Mouse (Mus musculus) spleen, adult 2 months (tissue): ENCODE measurements around the gene Zfp108.

Experiments
- CTCF ChIP-seq: fragments of 200-500 bp; IDR thresholded peaks from 2 replicates; pipeline ENCODE4 v1.5.1; 2011; ENCODE audit warnings: mild to moderate bottlenecking, inconsistent platforms; ENCODE audit not compliant: insufficient read depth, insufficient read length, insufficient replicate concordance; ENCODE audit errors: extremely low read depth
- POLR2A ChIP-seq: fragments of 200-500 bp; IDR thresholded peaks from 2 replicates; pipeline ENCODE4 v1.6.1; 2011; ENCODE audit warnings: low read depth, low read length, inconsistent platforms

DNA sequence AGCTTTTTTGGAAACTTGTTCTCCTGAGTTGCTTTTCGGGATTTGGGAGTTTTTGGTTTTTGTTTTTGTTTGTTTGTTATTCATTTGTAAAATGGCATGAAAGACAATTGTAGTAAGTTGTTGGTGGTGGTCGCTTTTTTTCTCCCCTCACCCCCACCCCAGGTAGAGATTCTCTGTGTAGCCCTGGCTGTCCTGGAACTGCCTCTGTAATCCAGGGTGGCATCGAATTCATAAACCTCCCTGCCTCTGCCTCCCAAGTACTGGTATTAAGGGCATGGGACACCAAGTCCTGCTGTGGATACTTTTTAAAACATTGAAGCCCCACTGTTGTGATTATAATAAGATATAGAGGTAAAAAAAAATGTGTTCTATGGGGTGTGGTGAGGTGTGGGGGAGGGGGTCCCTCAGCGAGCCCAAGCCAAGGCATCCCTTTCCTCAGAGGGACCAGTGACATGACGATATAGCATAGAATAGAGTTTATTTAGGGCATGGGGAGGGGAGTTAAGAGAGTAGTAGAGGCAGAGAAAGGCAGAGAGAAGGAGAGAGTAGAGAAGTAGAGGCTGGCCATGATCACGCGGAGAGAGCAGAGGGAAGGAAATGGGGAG is 46.2 kb upstream of the Zfp108 start:
- TF ChIP-seq CTCF, result no peak
- TF ChIP-seq POLR2A, result no peak
